In the genomic region with DNA sequence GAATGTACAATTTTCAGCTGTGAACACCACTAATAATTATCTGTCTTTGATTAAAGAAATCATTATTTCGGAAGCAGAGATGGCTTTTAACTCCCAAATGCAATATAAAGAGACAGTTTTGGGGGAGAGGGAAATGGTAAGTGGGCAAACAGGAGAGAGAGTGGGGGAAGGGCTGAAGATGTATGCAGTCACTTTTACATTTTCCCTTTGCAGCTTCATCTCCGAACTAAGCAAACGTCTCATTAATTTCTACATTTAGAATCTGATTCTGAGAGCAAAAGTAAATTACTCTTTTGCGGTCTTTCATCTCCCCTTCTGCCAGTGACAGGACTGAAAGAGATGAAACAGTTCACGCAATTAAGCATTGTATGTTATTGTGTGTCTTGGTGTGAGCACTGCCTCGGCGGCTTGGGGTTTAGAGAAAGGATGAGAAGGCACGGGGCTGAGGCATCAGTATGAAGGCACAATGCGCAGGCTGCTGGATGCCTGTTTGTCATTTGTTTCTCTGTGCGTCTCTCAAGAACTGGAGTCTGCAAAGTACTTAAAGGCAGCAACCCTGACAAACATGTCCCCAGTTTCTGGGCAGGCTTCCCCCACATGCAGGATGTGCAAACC, we compare ENCODE assay signal across 18 mouse cellular contexts.
A peak's percentile ranks its signal among the peaks of the same experiment; 100 is the strongest.
DNase-seq lines count a peak whose midpoint lies in the region; ATAC-seq lines count a peak whose summit lies in the region.
"Had no signal": no experiment of that assay in that cellular context is flagged by ENCODE, and none has a peak within 500 bp of the region (broad histone marks: within the 10 kb centered on the region; RNA-seq: fewer than 3 reads in every experiment).

No protein-coding gene starts in this region.

- no peaks in the 10 kb centered on the region for H3K27me3 ChIP-seq in hindbrain, embryonic 14.5 days (ENCODE audit: control insufficient read depth, insufficient read depth, low read length)
- H3K27me3 ChIP-seq in hindbrain, embryonic 12.5 days: no peaks in the 10 kb centered on the region
- no peaks in the 10 kb centered on the region for H3K27me3 ChIP-seq in forebrain, embryonic 10.5 days (ENCODE audit: poor library complexity, severe bottlenecking)
- no peaks in the 10 kb centered on the region for H3K27me3 ChIP-seq in forebrain, embryonic 14.5 days (replicated peaks; ENCODE audit: control insufficient read depth, insufficient read depth, low read length)
- H3K27me3 ChIP-seq in midbrain, embryonic 14.5 days (ENCODE audit: control insufficient read depth, insufficient read depth, low read length): no peaks in the 10 kb centered on the region
- H3K27me3 ChIP-seq: liver, embryonic 15.5 days had no signal

- H3K36me3 ChIP-seq in hindbrain, embryonic 14.5 days (replicated peaks; ENCODE audit: control insufficient read depth, insufficient read depth): no peaks in the 10 kb centered on the region
- no peaks in the 10 kb centered on the region for H3K36me3 ChIP-seq in hindbrain, embryonic 12.5 days
- no peaks in the 10 kb centered on the region for H3K36me3 ChIP-seq in forebrain, embryonic 10.5 days (replicated peaks)
- no peaks in the 10 kb centered on the region for H3K36me3 ChIP-seq in forebrain, embryonic 14.5 days (ENCODE audit: control insufficient read depth, insufficient read depth, low read length)
- no peaks in the 10 kb centered on the region for H3K36me3 ChIP-seq in midbrain, embryonic 14.5 days (ENCODE audit: control insufficient read depth, insufficient read depth, low read length)
- H3K36me3 ChIP-seq: liver, embryonic 15.5 days had no signal

- H3K9me3 ChIP-seq in hindbrain, embryonic 14.5 days (ENCODE audit: control insufficient read depth, low read length): no peaks in the 10 kb centered on the region
- no peaks in the 10 kb centered on the region for H3K9me3 ChIP-seq in hindbrain, embryonic 12.5 days (replicated peaks)
- H3K9me3 ChIP-seq in forebrain, embryonic 10.5 days: no peaks in the 10 kb centered on the region
- H3K9me3 ChIP-seq in forebrain, embryonic 14.5 days (replicated peaks; ENCODE audit: control insufficient read depth, low read length): no peaks in the 10 kb centered on the region
- no peaks in the 10 kb centered on the region for H3K9me3 ChIP-seq in midbrain, embryonic 14.5 days (ENCODE audit: control insufficient read depth, low read length)
- H3K9me3 ChIP-seq: liver, embryonic 15.5 days had no signal

- no peak for DNase-seq in hindbrain, embryonic 14.5 days (ENCODE audit: low spot score)
- no peak for DNase-seq in forebrain, embryonic 10.5 days (ENCODE audit: extremely low spot score, low spot score)
- DNase-seq in forebrain, embryonic 14.5 days (ENCODE audit: low spot score): peak; percentile 61
- peak; percentile 61 for DNase-seq in midbrain, embryonic 14.5 days
- no peak for DNase-seq in urinary bladder, postnatal 4 days (ENCODE audit: low spot score in 2 of 2)
- DNase-seq in heart, postnatal 14 days: no peak
- DNase-seq: adrenal gland, postnatal 36 days; cerebellum, adult 8-10 months; heart, postnatal 36 days; lung, postnatal 10 days; thymus, postnatal 25 days had no signal

- H3K4me3 ChIP-seq in hindbrain, embryonic 14.5 days (replicated peaks; ENCODE audit: low read length): no peak overlapping the region
- H3K4me3 ChIP-seq in hindbrain, embryonic 12.5 days: no peak overlapping the region
- H3K4me3 ChIP-seq in forebrain, embryonic 10.5 days: no peak overlapping the region
- H3K4me3 ChIP-seq in forebrain, embryonic 14.5 days (ENCODE audit: low read depth, low read length): peak overlapping the region; percentile 8; the same call in 1 of the 2 replicates
- no peak overlapping the region for H3K4me3 ChIP-seq in midbrain, embryonic 14.5 days (replicated peaks; ENCODE audit: low read depth, low read length)
- H3K4me3 ChIP-seq: liver, embryonic 15.5 days had no signal

- H3K4me2 ChIP-seq in hindbrain, embryonic 14.5 days (replicated peaks): peak overlapping the region; percentile 42
- no peak overlapping the region for H3K4me2 ChIP-seq in hindbrain, embryonic 12.5 days (replicated peaks)
- peak overlapping the region; percentile 36 for H3K4me2 ChIP-seq in forebrain, embryonic 14.5 days (ENCODE audit: low read length)
- H3K4me2 ChIP-seq in midbrain, embryonic 14.5 days (ENCODE audit: low read length): peak overlapping the region; percentile 33
- H3K4me2 ChIP-seq: heart, embryonic 11.5 days; liver, embryonic 15.5 days had no signal

- 27% methylated on average over 10 of the region's 10 CpGs for WGBS in hindbrain, embryonic 14.5 days
- 52% methylated on average over 10 of the region's 10 CpGs for WGBS in hindbrain, embryonic 12.5 days
- WGBS in forebrain, embryonic 10.5 days: 63% methylated on average over 10 of the region's 10 CpGs
- 13% methylated on average over 10 of the region's 10 CpGs for WGBS in forebrain, embryonic 14.5 days
- WGBS in midbrain, embryonic 14.5 days: 36% methylated on average over 10 of the region's 10 CpGs

- peak overlapping the region; percentile 20; the same call in 1 of the 2 replicates for H3K9ac ChIP-seq in hindbrain, embryonic 14.5 days
- H3K9ac ChIP-seq in hindbrain, embryonic 12.5 days: no peak overlapping the region
- 0 out of 2 replicates have a peak overlapping the region, but pooled peaks have one; percentile 26 for H3K9ac ChIP-seq in forebrain, embryonic 14.5 days (ENCODE audit: low read length)
- peak overlapping the region; percentile 6; the same call in 1 of the 2 replicates for H3K9ac ChIP-seq in midbrain, embryonic 14.5 days (replicated peaks; ENCODE audit: low read length)
- H3K9ac ChIP-seq: liver, embryonic 15.5 days had no signal

- intact Hi-C loops in heart, postnatal 14 days (cut with DNase I): no loop called here

- peak overlapping the region; percentile 64; the same call in 1 of the 2 replicates for H3K27ac ChIP-seq in hindbrain, embryonic 14.5 days
- no peak overlapping the region for H3K27ac ChIP-seq in hindbrain, embryonic 12.5 days
- peak overlapping the region; percentile 26; the same call in 1 of the 2 replicates for H3K27ac ChIP-seq in forebrain, embryonic 10.5 days
- H3K27ac ChIP-seq in forebrain, embryonic 14.5 days (ENCODE audit: low read depth, low read length): peak overlapping the region; percentile 15; the same call in 1 of the 2 replicates
- H3K27ac ChIP-seq in midbrain, embryonic 14.5 days (replicated peaks; ENCODE audit: low read depth, low read length): peak overlapping the region; percentile 37; the same call in 1 of the 2 replicates
- H3K27ac ChIP-seq: kidney, postnatal 0 days; liver, embryonic 15.5 days; stomach, postnatal 0 days had no signal

- peaks cover 14% of the 10 kb centered on the region for H3K4me1 ChIP-seq in hindbrain, embryonic 14.5 days (replicated peaks; ENCODE audit: control insufficient read depth, insufficient read depth, low read length)
- peaks cover 5% of the 10 kb centered on the region; the same call in 1 of the 2 replicates for H3K4me1 ChIP-seq in hindbrain, embryonic 12.5 days
- H3K4me1 ChIP-seq in forebrain, embryonic 10.5 days: peaks cover 10% of the 10 kb centered on the region
- peaks cover 13% of the 10 kb centered on the region for H3K4me1 ChIP-seq in forebrain, embryonic 14.5 days (ENCODE audit: control insufficient read depth, insufficient read depth, low read length)
- peaks cover 14% of the 10 kb centered on the region for H3K4me1 ChIP-seq in midbrain, embryonic 14.5 days (ENCODE audit: control insufficient read depth, insufficient read depth, low read length)
- H3K4me1 ChIP-seq: liver, embryonic 15.5 days had no signal

- ATAC-seq in hindbrain, embryonic 14.5 days (ENCODE audit: low FRiP score): no peak
- ATAC-seq in hindbrain, embryonic 12.5 days (ENCODE audit: low FRiP score): no peak
- peak; percentile 67; the same call in 1 of the 2 replicates for ATAC-seq in forebrain, embryonic 14.5 days
- no peak for ATAC-seq in midbrain, embryonic 14.5 days (ENCODE audit: low FRiP score, low TSS enrichment)
- ATAC-seq in CD4-positive, CD25-positive, alpha-beta regulatory T cell, adult 4 months: no peak
- ATAC-seq: intestine, embryonic 16.5 days had no signal

Comparison
In these comparisons a context has a peak if more than half of its experiments do, and no peak if none do; other contexts are left out.
1. DNase-seq: peak in forebrain, embryonic 14.5 days (single experiment) and midbrain, embryonic 14.5 days (single experiment); none in hindbrain, embryonic 14.5 days (single experiment), forebrain, embryonic 10.5 days (single experiment), urinary bladder, postnatal 4 days (0 of 2) and heart, postnatal 14 days (0 of 2).